Mouse (Mus musculus): ENCODE measurements around the gene Alk. TPM values are rescaled to one million over a fixed set of nuclear protein-coding genes. Genes with fewer than 3 reads are reported as not detected.
A peak's percentile ranks its signal among the peaks of the same experiment; 100 is the strongest.

The Alk gene
- polyA plus RNA-seq, 1 experiment = 2.2 TPM

GRCm38 (mm10) chr17:71941436-71941835, 663.0 kb downstream of the Alk start:
- Histone ChIP-seq H3K4me1 (ENCODE audit: control insufficient read depth, insufficient read depth, low read length) (no peaks in the 10 kb centered on the region), H3K4me3 (ENCODE audit: insufficient read depth, low read length) (no peak overlapping the region), H3K27ac (ENCODE audit: insufficient read depth, low read length) (no peak overlapping the region)
- TF ChIP-seq CTCF (IDR thresholded peaks at IDR 0.05; ENCODE audit: extremely low read depth, insufficient read depth, low read length) = no peak

DNA sequence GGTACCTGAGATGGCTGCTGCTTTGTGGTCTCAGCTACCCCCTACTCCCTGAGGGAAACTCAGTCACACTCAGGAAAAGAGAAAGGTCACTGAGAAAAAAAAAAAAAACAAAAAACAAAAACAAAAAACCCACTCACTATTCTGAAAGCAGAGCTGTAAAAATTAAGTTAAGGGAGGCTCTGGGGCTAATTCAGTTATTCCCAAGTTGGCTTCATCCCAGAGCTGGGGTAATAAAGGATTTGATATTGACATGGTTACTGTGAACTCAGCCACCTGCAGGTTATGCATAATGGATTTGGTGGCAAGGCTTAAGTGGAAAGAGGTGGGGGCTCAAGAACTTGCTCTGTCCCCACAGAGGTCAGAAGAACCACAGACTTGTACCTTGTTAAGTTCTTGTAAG, 667.7 kb downstream of the Alk start:
- no peak for TF ChIP-seq CTCF (IDR thresholded peaks at IDR 0.05; ENCODE audit: extremely low read depth, insufficient read depth, low read length)
- no peak for TF ChIP-seq POLR2A (IDR thresholded peaks at IDR 0.05; ENCODE audit: extremely low read depth, insufficient read depth, low read length)
- Histone ChIP-seq H3K27ac (ENCODE audit: insufficient read depth, low read length) (no peak overlapping the region), H3K4me3 (ENCODE audit: insufficient read depth, low read length) (no peak overlapping the region), H3K4me1 (ENCODE audit: control insufficient read depth, insufficient read depth, low read length) (no peaks in the 10 kb centered on the region)

- TF ChIP-seq CTCF (IDR thresholded peaks at IDR 0.05; ENCODE audit: extremely low read depth, insufficient read depth, low read length) (no peak), POLR2A (IDR thresholded peaks at IDR 0.05; ENCODE audit: extremely low read depth, insufficient read depth, low read length) (no peak)
Measured at GRCm38 (mm10) chr17:71935837-71936236, 668.6 kb downstream of the Alk start.

GRCm38 (mm10) chr17:71935336-71935735, 669.1 kb downstream of the Alk start:
- Histone ChIP-seq H3K4me3 (ENCODE audit: insufficient read depth, low read length) (no peak overlapping the region), H3K4me1 (ENCODE audit: control insufficient read depth, insufficient read depth, low read length) (no peaks in the 10 kb centered on the region), H3K27ac (ENCODE audit: insufficient read depth, low read length) (no peak overlapping the region)
- TF ChIP-seq POLR2A (IDR thresholded peaks at IDR 0.05; ENCODE audit: extremely low read depth, insufficient read depth, low read length) = no peak
- TF ChIP-seq CTCF (IDR thresholded peaks at IDR 0.05; ENCODE audit: extremely low read depth, insufficient read depth, low read length) = no peak

More at GRCm38 (mm10) chr17:71935837-71936236, 668.6 kb downstream of the Alk start:
- Histone ChIP-seq H3K27ac (ENCODE audit: insufficient read depth, low read length) (no peak overlapping the region), H3K4me3 (ENCODE audit: insufficient read depth, low read length) (no peak overlapping the region), H3K4me1 (ENCODE audit: control insufficient read depth, insufficient read depth, low read length) (no peaks in the 10 kb centered on the region)

- Histone ChIP-seq H3K27ac (ENCODE audit: insufficient read depth, low read length) (no peak overlapping the region), H3K4me1 (ENCODE audit: control insufficient read depth, insufficient read depth, low read length) (no peaks in the 10 kb centered on the region), H3K4me3 (ENCODE audit: insufficient read depth, low read length) (no peak overlapping the region)
- no peak for TF ChIP-seq POLR2A (IDR thresholded peaks at IDR 0.05; ENCODE audit: extremely low read depth, insufficient read depth, low read length)
- TF ChIP-seq CTCF (IDR thresholded peaks at IDR 0.05; ENCODE audit: extremely low read depth, insufficient read depth, low read length) = no peak
Measured at GRCm38 (mm10) chr17:71914941-71915340, 689.5 kb downstream of the Alk start.

GRCm38 (mm10) chr17:71914541-71914940, 689.9 kb downstream of the Alk start:
- Histone ChIP-seq H3K4me1 (ENCODE audit: control insufficient read depth, insufficient read depth, low read length) (no peaks in the 10 kb centered on the region), H3K27ac (ENCODE audit: insufficient read depth, low read length) (no peak overlapping the region), H3K4me3 (ENCODE audit: insufficient read depth, low read length) (no peak overlapping the region)
- no peak for TF ChIP-seq POLR2A (IDR thresholded peaks at IDR 0.05; ENCODE audit: extremely low read depth, insufficient read depth, low read length)
- no peak for TF ChIP-seq CTCF (IDR thresholded peaks at IDR 0.05; ENCODE audit: extremely low read depth, insufficient read depth, low read length)

GRCm38 (mm10) chr17:71913188-71913587, 691.2 kb downstream of the Alk start:
- Histone ChIP-seq H3K4me1 (ENCODE audit: control insufficient read depth, insufficient read depth, low read length) (no peaks in the 10 kb centered on the region), H3K27ac (ENCODE audit: insufficient read depth, low read length) (no peak overlapping the region), H3K4me3 (ENCODE audit: insufficient read depth, low read length) (no peak overlapping the region)
- TF ChIP-seq POLR2A (IDR thresholded peaks at IDR 0.05; ENCODE audit: extremely low read depth, insufficient read depth, low read length) = no peak
- TF ChIP-seq CTCF (IDR thresholded peaks at IDR 0.05; ENCODE audit: extremely low read depth, insufficient read depth, low read length) = no peak

DNA sequence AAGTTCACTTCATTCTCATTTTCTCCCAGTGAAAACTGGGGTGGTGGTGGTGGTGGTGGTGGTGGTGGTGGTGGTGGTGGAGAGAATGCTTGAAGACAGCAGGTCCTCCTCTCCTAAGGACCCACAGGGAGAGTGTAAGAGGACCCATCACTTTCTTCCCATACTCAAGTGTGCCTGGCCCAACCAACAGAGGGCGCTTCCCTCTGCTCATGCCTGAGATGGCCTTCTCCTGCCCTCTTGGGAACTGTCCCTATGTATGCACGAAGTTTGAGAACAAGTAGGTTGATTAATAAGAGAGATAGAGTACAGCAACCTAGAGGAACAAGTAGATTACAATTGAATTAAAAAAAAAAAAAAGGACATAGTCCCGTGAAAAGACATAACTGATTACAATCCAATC, 695.3 kb downstream of the Alk start:
- TF ChIP-seq CTCF (IDR thresholded peaks at IDR 0.05; ENCODE audit: extremely low read depth, insufficient read depth, low read length) (peak; percentile 54), POLR2A (IDR thresholded peaks at IDR 0.05; ENCODE audit: extremely low read depth, insufficient read depth, low read length) (no peak)
- Histone ChIP-seq H3K27ac (ENCODE audit: insufficient read depth, low read length) (no peak overlapping the region), H3K4me1 (ENCODE audit: control insufficient read depth, insufficient read depth, low read length) (no peaks in the 10 kb centered on the region), H3K4me3 (ENCODE audit: insufficient read depth, low read length) (no peak overlapping the region)

DNA sequence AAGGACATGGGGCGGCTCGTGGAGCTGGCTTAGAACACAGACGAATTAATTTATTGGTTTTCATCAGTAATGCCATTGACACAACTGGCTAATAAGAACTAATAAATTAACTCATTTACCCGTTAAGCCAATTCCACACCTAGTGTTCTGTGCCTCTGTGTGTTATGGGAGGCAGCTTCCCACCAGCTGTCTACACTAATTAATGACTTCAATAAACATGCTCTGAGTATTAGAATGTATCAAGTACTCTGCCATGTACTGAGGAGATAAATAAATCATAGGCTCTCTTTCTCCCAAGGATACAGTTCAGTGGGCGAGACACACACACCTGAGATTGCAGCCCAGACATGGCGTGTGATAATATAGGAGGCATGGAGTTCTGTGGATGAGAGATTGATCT, 723.1 kb downstream of the Alk start:
- TF ChIP-seq POLR2A (IDR thresholded peaks at IDR 0.05; ENCODE audit: extremely low read depth, insufficient read depth, low read length) (no peak), CTCF (IDR thresholded peaks at IDR 0.05; ENCODE audit: extremely low read depth, insufficient read depth, low read length) (no peak)
- Histone ChIP-seq H3K4me3 (ENCODE audit: insufficient read depth, low read length) (no peak overlapping the region), H3K27ac (ENCODE audit: insufficient read depth, low read length) (no peak overlapping the region), H3K4me1 (ENCODE audit: control insufficient read depth, insufficient read depth, low read length) (no peaks in the 10 kb centered on the region)

- Histone ChIP-seq H3K4me1 (ENCODE audit: control insufficient read depth, insufficient read depth, low read length) (no peaks in the 10 kb centered on the region), H3K4me3 (ENCODE audit: insufficient read depth, low read length) (no peak overlapping the region), H3K27ac (ENCODE audit: insufficient read depth, low read length) (no peak overlapping the region)
- TF ChIP-seq POLR2A (IDR thresholded peaks at IDR 0.05; ENCODE audit: extremely low read depth, insufficient read depth, low read length) (no peak), CTCF (IDR thresholded peaks at IDR 0.05; ENCODE audit: extremely low read depth, insufficient read depth, low read length) (no peak)
Measured at GRCm38 (mm10) chr17:71875492-71875891, 728.9 kb downstream of the Alk start.

GRCm38 (mm10) chr17:71874795-71875194, 729.6 kb downstream of the Alk start:
- H3K4me3 ChIP-seq (ENCODE audit: insufficient read depth, low read length) = no peak overlapping the region
- H3K27ac ChIP-seq (ENCODE audit: insufficient read depth, low read length) = no peak overlapping the region

More at GRCm38 (mm10) chr17:71874795-71875194, 729.6 kb downstream of the Alk start:
- no peak for TF ChIP-seq CTCF (IDR thresholded peaks at IDR 0.05; ENCODE audit: extremely low read depth, insufficient read depth, low read length)
- TF ChIP-seq POLR2A (IDR thresholded peaks at IDR 0.05; ENCODE audit: extremely low read depth, insufficient read depth, low read length) = no peak
- H3K4me1 ChIP-seq (ENCODE audit: control insufficient read depth, insufficient read depth, low read length) = no peaks in the 10 kb centered on the region
